Mouse (Mus musculus) lung, adult 2 months (tissue): ENCODE data around the gene Ttll3.

Experiments
- CTCF ChIP-seq: fragments of 200-500 bp; IDR thresholded peaks from 2 replicates; pipeline ENCODE4 v1.5.1; 2011; ENCODE audit warnings: mild to moderate bottlenecking, low read length, control low read depth; ENCODE audit not compliant: insufficient read depth
- POLR2A ChIP-seq: fragments of 200-500 bp; IDR thresholded peaks from 2 replicates; pipeline ENCODE4 v1.6.1; 2011; ENCODE audit warnings: low read depth, mild to moderate bottlenecking, control low read depth, low read length, borderline replicate concordance; ENCODE audit errors: extremely low read depth

DNA sequence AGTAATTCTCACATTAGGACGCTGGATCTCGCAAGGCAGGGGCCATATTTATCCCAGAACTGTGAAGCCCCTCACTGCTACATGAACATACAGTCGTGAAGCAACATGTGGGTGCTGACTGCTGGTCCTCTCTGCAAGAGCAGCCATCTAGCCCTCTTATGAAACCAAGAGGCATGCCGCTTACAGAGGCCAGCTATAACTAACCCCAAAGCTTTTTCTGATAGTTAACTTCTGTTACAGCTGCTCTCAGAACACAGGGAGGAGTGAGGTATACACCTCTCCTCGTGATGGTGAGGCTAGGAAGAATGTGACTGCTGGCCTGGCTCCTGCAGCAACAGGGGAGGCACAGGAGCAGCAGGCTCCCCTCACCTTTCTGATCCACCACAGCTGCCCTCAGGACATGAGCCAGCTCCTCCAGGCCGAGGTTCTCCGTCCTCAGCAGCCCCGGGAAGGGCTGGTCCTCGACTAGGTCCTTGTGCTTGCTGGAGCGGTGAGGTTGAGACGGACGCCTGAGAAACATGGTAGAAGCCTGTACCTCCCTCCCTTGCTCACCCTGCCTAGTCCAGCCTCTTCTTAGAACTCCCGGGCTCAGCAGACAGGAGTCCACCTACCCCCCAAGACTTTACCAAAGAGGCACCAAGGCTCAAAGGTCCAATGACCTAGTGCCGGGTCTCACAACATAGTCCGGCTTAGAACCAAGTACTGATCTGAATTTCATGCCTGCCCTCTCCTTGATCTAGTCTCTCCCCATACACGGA lies 29.6 kb downstream of the Ttll3 start:
- TF ChIP-seq CTCF, result no peak
- TF ChIP-seq POLR2A, result no peak
